In the genomic region with DNA sequence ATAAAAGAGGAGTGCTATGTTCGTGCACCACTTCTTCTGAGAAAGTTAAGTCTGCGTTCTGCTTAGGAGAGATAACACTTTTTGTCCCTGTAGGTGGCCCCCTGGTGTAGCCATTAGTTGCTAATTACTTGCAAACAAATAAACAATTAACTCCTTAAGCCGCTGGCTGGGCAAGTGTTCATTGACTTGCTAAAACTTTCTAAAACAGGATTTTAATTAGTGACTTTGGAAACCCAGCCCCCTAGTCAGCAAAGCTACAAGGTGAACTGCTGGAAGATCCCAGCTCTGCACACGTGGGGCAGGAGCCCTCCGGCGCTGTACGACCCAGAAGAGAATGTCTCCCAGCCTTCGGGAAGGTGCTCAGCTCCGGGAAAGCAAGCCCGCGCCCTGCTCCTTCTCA, we compare ENCODE assay signal across 14 mouse cellular contexts. TPM values are rescaled to one million over a fixed set of nuclear protein-coding genes. Genes with fewer than 3 reads are reported as not detected.
DNase-seq lines count a peak whose midpoint lies in the region; ATAC-seq and TF ChIP-seq lines count a peak whose summit lies in the region.
"Had no signal": no experiment of that assay in that cellular context is flagged by ENCODE, and none has a peak within 500 bp of the region (broad histone marks: within the 10 kb centered on the region; RNA-seq: fewer than 3 reads in every experiment).

No protein-coding gene starts in this region.

- WGBS in heart, embryonic 12.5 days: 3% methylated on average over 11 of the region's 11 CpGs
- 4% methylated on average over 11 of the region's 11 CpGs for WGBS in embryonic facial prominence, embryonic 11.5 days
- 3% methylated on average over 11 of the region's 11 CpGs for WGBS in limb, embryonic 11.5 days

- no peak for DNase-seq in heart, postnatal 10 days
- DNase-seq in embryonic facial prominence, embryonic 11.5 days (ENCODE audit: low spot score): peak; percentile 33
- peak; percentile 38 for DNase-seq in limb, embryonic 11.5 days (ENCODE audit: low spot score)
- DNase-seq in gastrocnemius, postnatal 36 days: no peak
- no peak for DNase-seq in left cerebral cortex, postnatal 4 days
- DNase-seq: cerebellum, adult 18-20 months had no signal

- no peak for TF ChIP-seq CTCF in E14TG2a.4 (conservative IDR thresholded peaks at IDR 0.05; ENCODE audit: low read length)

- H3K4me3 ChIP-seq in heart, embryonic 12.5 days: peak overlapping the region; percentile 26
- peak overlapping the region; percentile 41 for H3K4me3 ChIP-seq in E14TG2a.4 (replicated peaks; ENCODE audit: low read length)
- H3K4me3 ChIP-seq in embryonic facial prominence, embryonic 11.5 days (ENCODE audit: low read depth, low read length): no peak overlapping the region
- H3K4me3 ChIP-seq in limb, embryonic 11.5 days (ENCODE audit: low read depth, low read length): no peak overlapping the region
- H3K4me3 ChIP-seq: midbrain, embryonic 10.5 days; stomach, embryonic 15.5 days had no signal

- peak overlapping the region; percentile 60 for H3K4me2 ChIP-seq in heart, embryonic 12.5 days
- H3K4me2 ChIP-seq in embryonic facial prominence, embryonic 11.5 days (ENCODE audit: low read depth, low read length): no peak overlapping the region
- peak overlapping the region; percentile 29; the same call in 1 of the 2 replicates for H3K4me2 ChIP-seq in limb, embryonic 11.5 days (ENCODE audit: low read depth, severe bottlenecking)
- H3K4me2 ChIP-seq: stomach, embryonic 15.5 days had no signal

- no peaks in the 10 kb centered on the region for H3K36me3 ChIP-seq in heart, embryonic 12.5 days
- H3K36me3 ChIP-seq in E14TG2a.4 (ENCODE audit: insufficient read depth, low read length): no peaks in the 10 kb centered on the region
- H3K36me3 ChIP-seq in embryonic facial prominence, embryonic 11.5 days (replicated peaks; ENCODE audit: control insufficient read depth, insufficient read depth, low read depth, low read length): no peaks in the 10 kb centered on the region
- no peaks in the 10 kb centered on the region for H3K36me3 ChIP-seq in limb, embryonic 11.5 days (ENCODE audit: control insufficient read depth, insufficient read depth, low read length)
- H3K36me3 ChIP-seq: midbrain, embryonic 10.5 days; stomach, embryonic 15.5 days had no signal

- H3K27ac ChIP-seq in heart, embryonic 12.5 days (ENCODE audit: poor library complexity, severe bottlenecking): no peak overlapping the region
- H3K27ac ChIP-seq in embryonic facial prominence, embryonic 11.5 days (replicated peaks; ENCODE audit: low read depth, low read length): no peak overlapping the region
- no peak overlapping the region for H3K27ac ChIP-seq in limb, embryonic 11.5 days (replicated peaks; ENCODE audit: low read depth, low read length)
- H3K27ac ChIP-seq: midbrain, embryonic 10.5 days; stomach, embryonic 15.5 days had no signal

- no peak overlapping the region for H3K9ac ChIP-seq in heart, embryonic 12.5 days
- no peak overlapping the region for H3K9ac ChIP-seq in embryonic facial prominence, embryonic 11.5 days (replicated peaks; ENCODE audit: low read length)
- no peak overlapping the region for H3K9ac ChIP-seq in limb, embryonic 11.5 days (ENCODE audit: low read length)
- H3K9ac ChIP-seq: stomach, embryonic 15.5 days had no signal

- H3K4me1 ChIP-seq in heart, embryonic 12.5 days (replicated peaks): no peaks in the 10 kb centered on the region
- H3K4me1 ChIP-seq in E14TG2a.4 (replicated peaks; ENCODE audit: low read depth, low read length): peaks cover 28% of the 10 kb centered on the region
- H3K4me1 ChIP-seq in embryonic facial prominence, embryonic 11.5 days (ENCODE audit: control insufficient read depth, insufficient read depth, low read length): no peaks in the 10 kb centered on the region
- H3K4me1 ChIP-seq in limb, embryonic 11.5 days (ENCODE audit: control insufficient read depth, insufficient read depth, low read length): 0 out of 2 replicates have a peak, but pooled peaks cover 7% of the 10 kb centered on the region
- H3K4me1 ChIP-seq: stomach, embryonic 15.5 days had no signal

- intact Hi-C loops in heart, postnatal 10 days (cut with DNase I): no loop called here
- intact Hi-C loops in gastrocnemius, postnatal 36 days (cut with DNase I): no loop called here
- intact Hi-C loops in left cerebral cortex, postnatal 4 days (cut with DNase I): no loop called here

- H3K9me3 ChIP-seq in heart, embryonic 12.5 days (replicated peaks): no peaks in the 10 kb centered on the region
- H3K9me3 ChIP-seq in E14TG2a.4 (ENCODE audit: low read length): no peaks in the 10 kb centered on the region
- no peaks in the 10 kb centered on the region for H3K9me3 ChIP-seq in embryonic facial prominence, embryonic 11.5 days (replicated peaks; ENCODE audit: control insufficient read depth, low read length)
- H3K9me3 ChIP-seq in limb, embryonic 11.5 days (ENCODE audit: control insufficient read depth, low read length): no peaks in the 10 kb centered on the region
- H3K9me3 ChIP-seq: midbrain, embryonic 10.5 days; stomach, embryonic 15.5 days had no signal

- H3K27me3 ChIP-seq in heart, embryonic 12.5 days (replicated peaks): peaks cover 6% of the 10 kb centered on the region; the same call in 1 of the 2 replicates
- peaks cover 44% of the 10 kb centered on the region for H3K27me3 ChIP-seq in E14TG2a.4 (ENCODE audit: insufficient read depth, low read length)
- no peaks in the 10 kb centered on the region for H3K27me3 ChIP-seq in embryonic facial prominence, embryonic 11.5 days (ENCODE audit: control insufficient read depth, insufficient read depth, low read length)
- no peaks in the 10 kb centered on the region for H3K27me3 ChIP-seq in limb, embryonic 11.5 days (ENCODE audit: control insufficient read depth, insufficient read depth, low read length)
- H3K27me3 ChIP-seq: stomach, embryonic 15.5 days had no signal

- 0 out of 2 replicates have a peak, but pooled peaks have one; percentile 33 for ATAC-seq in heart, embryonic 12.5 days (ENCODE audit: insufficient number of reproducible peaks, low FRiP score)
- ATAC-seq in embryonic facial prominence, embryonic 11.5 days (replicated peaks; ENCODE audit: insufficient number of reproducible peaks, low FRiP score, low TSS enrichment, low read depth): no peak
- no peak for ATAC-seq in limb, embryonic 11.5 days (ENCODE audit: insufficient number of reproducible peaks, low FRiP score, low TSS enrichment, low read depth)
- ATAC-seq in monocyte, adult 5-6 weeks (replicated peaks; ENCODE audit: insufficient number of reproducible peaks, low FRiP score, low TSS enrichment, poor library complexity, severe bottlenecking): no peak
- ATAC-seq: activated CD4-positive, CD25-positive, alpha-beta regulatory T cell, adult 4 months; CD4-positive, CD25-positive, alpha-beta regulatory T cell, adult 4 months had no signal

RNA-seq across cellular contexts. Expression of a gene that starts 6.2 kb away (rescaled TPM):
- polyA plus RNA-seq in heart, embryonic 12.5 days (2016; fragmentation: Nextera tagmentation; extraction: Ambion mirVana): 0.26 and 0.52 TPM in 2 replicates
- total RNA-seq in heart, postnatal 10 days (2021): not detected
- polyA plus RNA-seq in embryonic facial prominence, embryonic 11.5 days (2014; fragmentation: Nextera tagmentation; extraction: Ambion mirVana): 1.4 and 3.4 TPM in 2 replicates
- polyA plus RNA-seq in limb, embryonic 11.5 days (2014; fragmentation: Nextera tagmentation; extraction: Ambion mirVana): 0.25 and 0.52 TPM in 2 replicates
- not detected in 3 replicates for total RNA-seq in monocyte, adult 5-6 weeks (2017)
- total RNA-seq in gastrocnemius, postnatal 36 days (2021): not detected
- total RNA-seq in left cerebral cortex, postnatal 4 days (2021): not detected
- total RNA-seq: left cerebral cortex, postnatal 25 days had no signal

RNA-seq across cellular contexts. Expression of a gene that starts 29.4 kb away (rescaled TPM):
- polyA plus RNA-seq in heart, embryonic 12.5 days (2016; fragmentation: Nextera tagmentation; extraction: Ambion mirVana): 30.7 and 34.7 TPM in 2 replicates
- 10 to 100 TPM; 21.8 to 26.7 TPM for total RNA-seq in heart, postnatal 10 days (2021)
- 42.5 and 45.9 TPM in 2 replicates for polyA plus RNA-seq in embryonic facial prominence, embryonic 11.5 days (2014; fragmentation: Nextera tagmentation; extraction: Ambion mirVana)
- polyA plus RNA-seq in limb, embryonic 11.5 days (2014; fragmentation: Nextera tagmentation; extraction: Ambion mirVana): 34.2 and 36.8 TPM in 2 replicates
- 28.4 to 48.0 TPM (median 47.6 TPM) in 3 replicates for total RNA-seq in monocyte, adult 5-6 weeks (2017)
- 10 to 100 TPM; 14.4 to 14.6 TPM for total RNA-seq in gastrocnemius, postnatal 36 days (2021)
- 10 to 100 TPM; 60.6 to 70.6 TPM for total RNA-seq in left cerebral cortex, postnatal 4 days (2021)

RNA-seq across cellular contexts. Expression of a gene that starts 38.4 kb away (rescaled TPM):
- polyA plus RNA-seq in heart, embryonic 12.5 days (2016; fragmentation: Nextera tagmentation; extraction: Ambion mirVana): 1.5 and 1.7 TPM in 2 replicates
- 1 to 10 TPM; 7.7 to 7.9 TPM for total RNA-seq in heart, postnatal 10 days (2021)
- polyA plus RNA-seq in embryonic facial prominence, embryonic 11.5 days (2014; fragmentation: Nextera tagmentation; extraction: Ambion mirVana): 6.7 and 6.9 TPM in 2 replicates
- polyA plus RNA-seq in limb, embryonic 11.5 days (2014; fragmentation: Nextera tagmentation; extraction: Ambion mirVana): 11.3 and 12.3 TPM in 2 replicates
- total RNA-seq in monocyte, adult 5-6 weeks (2017): 0.29 to 1.1 TPM (median 0.49 TPM) in 3 replicates
- 1 to 10 TPM; 2.5 TPM for total RNA-seq in gastrocnemius, postnatal 36 days (2021)
- total RNA-seq in left cerebral cortex, postnatal 4 days (2021): 1 to 10 TPM; 4.7 to 5.4 TPM

Comparison
In these comparisons a context has a peak if more than half of its experiments do, and no peak if none do; other contexts are left out.
1. H3K4me3 ChIP-seq: peak in heart, embryonic 12.5 days (single experiment) and E14TG2a.4 (single experiment); none in embryonic facial prominence, embryonic 11.5 days (single experiment) and limb, embryonic 11.5 days (single experiment).
2. DNase-seq: peak in embryonic facial prominence, embryonic 11.5 days (single experiment) and limb, embryonic 11.5 days (single experiment); none in heart, postnatal 10 days (0 of 2), gastrocnemius, postnatal 36 days (0 of 2) and left cerebral cortex, postnatal 4 days (single experiment).